Mouse (Mus musculus) hematopoietic stem cell, adult 5-6 weeks (primary cell): Measurements from ENCODE around the gene Eml4. TPM values are rescaled to one million over a fixed set of nuclear protein-coding genes. Genes with fewer than 3 reads are reported as not detected.

Experiments
- ATAC-seq, 2 experiments: fragments of 125-278 bp in 1 of 2; replicated peaks in 1 of 2; 2 replicates each; pipeline ENCODE4 v1.8.0; 2016 to 2017; ENCODE audit warnings: inconsistent platforms in 2 of 2, mild to moderate bottlenecking in 2 of 2, moderate number of reproducible peaks in 2 of 2, low read depth in 1 of 2, moderate TSS enrichment in 1 of 2; ENCODE audit not compliant: low FRiP score in 2 of 2, poor library complexity in 2 of 2, severe bottlenecking in 2 of 2, insufficient read depth in 1 of 2, low TSS enrichment in 1 of 2
- total RNA-seq: library from RNA; stranded (forward); fragments of 172-1452, 232-1000 nt; gene quantifications from 2 replicates; pipeline ENCODE4 v1.2.3, GENCODE M21; 2017

Gene Eml4
- total RNA-seq, 1 experiment from 2014 or later = 91.0 TPM

GRCm38 (mm10) chr17:83451796-83452195, 101.1 kb downstream of the Eml4 start:
- no peak for ATAC-seq

GRCm38 (mm10) chr17:83452451-83452850, 101.7 kb downstream of the Eml4 start:
- no peak for ATAC-seq

- no peak for ATAC-seq
Measured at GRCm38 (mm10) chr17:83453587-83453986, 102.9 kb downstream of the Eml4 start.

- ATAC-seq = peak; percentile 36 to 37; a peak in 3 of 4 replicates
Measured at GRCm38 (mm10) chr17:83457271-83457670, 106.5 kb downstream of the Eml4 start.

- no peak for ATAC-seq
Measured at GRCm38 (mm10) chr17:83465969-83466368, 115.2 kb downstream of the Eml4 start.

GRCm38 (mm10) chr17:83466697-83467251, 116.0 kb downstream of the Eml4 start:
- no peak for ATAC-seq

GRCm38 (mm10) chr17:83469586-83469985, 118.9 kb downstream of the Eml4 start:
- no peak for ATAC-seq

GRCm38 (mm10) chr17:83477089-83477488, 126.4 kb downstream of the Eml4 start:
- no peak for ATAC-seq

GRCm38 (mm10) chr17:83481551-83481950, 130.8 kb downstream of the Eml4 start:
- no peak for ATAC-seq

- no peak for ATAC-seq
Measured at GRCm38 (mm10) chr17:83482817-83483536, 132.2 kb downstream of the Eml4 start.

- ATAC-seq = no peak
Measured at GRCm38 (mm10) chr17:83483784-83484183, 133.1 kb downstream of the Eml4 start.

- no peak for ATAC-seq
Measured at GRCm38 (mm10) chr17:83487762-83488161, 137.0 kb downstream of the Eml4 start.

GRCm38 (mm10) chr17:83498889-83499288, 148.2 kb downstream of the Eml4 start:
- ATAC-seq = no peak

GRCm38 (mm10) chr17:83499692-83500091, 149.0 kb downstream of the Eml4 start:
- ATAC-seq = no peak

GRCm38 (mm10) chr17:83503693-83504092, 153.0 kb downstream of the Eml4 start:
- no peak for ATAC-seq

GRCm38 (mm10) chr17:83512130-83512529, 161.4 kb downstream of the Eml4 start:
- ATAC-seq = no peak

- ATAC-seq = peak; percentile 23 to 38
Measured at GRCm38 (mm10) chr17:83513655-83514212, 163.0 kb downstream of the Eml4 start.

GRCm38 (mm10) chr17:83514213-83514701, 163.5 kb downstream of the Eml4 start:
- ATAC-seq = peak; percentile 93 to 98
